Mouse (Mus musculus) heart, postnatal 25 days (tissue): ENCODE measurements around the gene Lrrc9. TPM values are rescaled to one million over a fixed set of nuclear protein-coding genes. Genes with fewer than 3 reads are reported as not detected.

Source experiments
- DNase-seq: peaks from one replicate; pipeline ENCODE4 v3.0.0; 2022; ENCODE audit warnings: low spot score
- intact Hi-C: fragments of 180-260 bp; cut with DNase I; formaldehyde crosslinking; loops from one replicate; pipeline ENCODE4 v1.15.1; 2025
- total RNA-seq, 2 experiments: library from RNA; stranded (reverse); gene quantifications; 2 replicates each; pipeline ENCODE4 v1.2.3; 2021

The Lrrc9 gene
- under 1 TPM; 0.05 to 0.17 TPM for total RNA-seq

- intact Hi-C loops, result no loop called here
- peak; percentile 55 for DNase-seq
Measured at GRCm38 (mm10) chr12:72441839-72442576, at the start of gene Lrrc9. Gene Lrrc9, plus strand, starts transcription at chr12:72441866.

GRCm38 (mm10) chr12:72393046-72393805 is 48.4 kb upstream of the Lrrc9 start:
- intact Hi-C loops, result no loop called here
- DNase-seq, result no peak

- intact Hi-C loops, result no loop called here
- no peak for DNase-seq
Measured at GRCm38 (mm10) chr12:72405031-72405430, 36.6 kb upstream of the Lrrc9 start.

- intact Hi-C loops, result no loop called here
- no peak for DNase-seq
Measured at GRCm38 (mm10) chr12:72407146-72407545, 34.5 kb upstream of the Lrrc9 start.

- intact Hi-C loops, result no loop called here
- DNase-seq, result no peak
Measured at GRCm38 (mm10) chr12:72407721-72408110, 34.0 kb upstream of the Lrrc9 start.

- intact Hi-C loops, result no loop called here
- DNase-seq, result peak; percentile 13
Measured at GRCm38 (mm10) chr12:72408111-72408891, 33.4 kb upstream of the Lrrc9 start.

GRCm38 (mm10) chr12:72408954-72409353 is 32.7 kb upstream of the Lrrc9 start, which contains the start of gene Rtn1:
Gene Rtn1, minus strand, starts transcription at chr12:72409054.
- intact Hi-C loops, result no loop called here
- no peak for DNase-seq

GRCm38 (mm10) chr12:72417762-72418161 is 23.9 kb upstream of the Lrrc9 start:
- intact Hi-C loops, result loop anchor here (10.0 kb wide), 1 partner anchor 653 kb away; no protein-coding TSS in a partner anchor
- no peak for DNase-seq

GRCm38 (mm10) chr12:72422681-72423080 is 19.0 kb upstream of the Lrrc9 start:
- DNase-seq, result no peak
- intact Hi-C loops, result no loop called here

GRCm38 (mm10) chr12:72427722-72428126 is 13.9 kb upstream of the Lrrc9 start:
- intact Hi-C loops, result loop anchor here (2.0 kb wide), 1 partner anchor 323 kb away; no protein-coding TSS in a partner anchor
- DNase-seq, result no peak

- no peak for DNase-seq
- intact Hi-C loops, result no loop called here
Measured at GRCm38 (mm10) chr12:72432209-72432608, 9.5 kb upstream of the Lrrc9 start.

GRCm38 (mm10) chr12:72433241-72433865 is 8.3 kb upstream of the Lrrc9 start:
- intact Hi-C loops, result no loop called here
- DNase-seq, result no peak

GRCm38 (mm10) chr12:72437676-72438341 is 3.9 kb upstream of the Lrrc9 start:
- intact Hi-C loops, result no loop called here
- DNase-seq, result no peak

- intact Hi-C loops, result no loop called here
- DNase-seq, result no peak
Measured at GRCm38 (mm10) chr12:72438961-72439480, 2.6 kb upstream of the Lrrc9 start.

GRCm38 (mm10) chr12:72453941-72454340 is 12.3 kb downstream of the Lrrc9 start:
- no peak for DNase-seq
- intact Hi-C loops, result no loop called here

GRCm38 (mm10) chr12:72461191-72461893 is 19.7 kb downstream of the Lrrc9 start:
- no peak for DNase-seq
- intact Hi-C loops, result loop anchor here (2.0 to 5.0 kb wide), 2 partner anchors 193 to 516 kb away; no protein-coding TSS in a partner anchor

GRCm38 (mm10) chr12:72461894-72462530 is 20.3 kb downstream of the Lrrc9 start:
- DNase-seq, result no peak
- intact Hi-C loops, result loop anchor here (2.0 to 5.0 kb wide), 3 partner anchors 193 to 515 kb away; no protein-coding TSS in a partner anchor
